Mouse (Mus musculus) liver, embryonic 14.5 days (tissue): ENCODE results near the gene Kif17.

ENCODE experiments used
- CTCF ChIP-seq: IDR thresholded peaks from 2 replicates; pipeline ENCODE4 v1.5.1; 2016; ENCODE audit warnings: antibody characterized with exemption, low read depth, control low read depth
- EP300 ChIP-seq: IDR thresholded peaks from 2 replicates; pipeline ENCODE4 v1.6.1; 2016; ENCODE audit warnings: antibody characterized with exemption, low read depth

GRCm38 (mm10) chr4:138322692-138323091 lies 72.5 kb downstream of the Kif17 start:
- no peak for TF ChIP-seq CTCF
- TF ChIP-seq EP300 = no peak
